15 mouse cellular contexts compared by ENCODE assay signal in the genomic region with DNA sequence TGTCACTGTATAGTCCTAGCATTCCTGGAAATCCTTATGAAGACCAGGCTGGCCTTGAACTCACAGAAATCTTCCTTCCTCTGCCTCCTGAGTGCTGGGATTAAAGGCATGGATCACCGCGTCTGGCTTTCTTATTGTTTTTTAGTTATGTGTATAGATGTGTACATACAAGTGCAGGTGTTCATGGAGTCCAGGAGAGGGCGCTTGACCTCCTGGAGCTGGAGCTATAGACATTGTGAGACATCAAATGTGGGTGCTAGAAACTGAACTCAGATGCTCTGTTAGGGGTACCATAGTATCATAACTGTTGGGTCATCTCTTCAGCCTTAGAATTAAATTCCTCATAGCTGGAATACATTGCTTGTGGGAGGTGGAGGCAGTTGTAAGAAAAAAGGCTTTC. TPM values are rescaled to one million over a fixed set of nuclear protein-coding genes. Genes with fewer than 3 reads are reported as not detected.
DNase-seq lines count a peak whose midpoint lies in the region; ATAC-seq and TF ChIP-seq lines count a peak whose summit lies in the region.
"Had no signal": no experiment of that assay in that cellular context is flagged by ENCODE, and none has a peak within 500 bp of the region (broad histone marks: within the 10 kb centered on the region; RNA-seq: fewer than 3 reads in every experiment).

No protein-coding gene starts in this region.

- peak; percentile 28 for TF ChIP-seq RAD21 in MEL (IDR thresholded peaks at IDR 0.05; ENCODE audit: low read depth, low read length)

- no peaks in the 10 kb centered on the region for H3K9me3 ChIP-seq in MEL (replicated peaks; ENCODE audit: insufficient read depth, low read length)
- no peaks in the 10 kb centered on the region for H3K9me3 ChIP-seq in hindbrain, embryonic 16.5 days (ENCODE audit: control insufficient read depth, low read length)
- H3K9me3 ChIP-seq: heart, embryonic 12.5 days; limb, embryonic 15.5 days had no signal

- no peaks in the 10 kb centered on the region for H3K79me2 ChIP-seq in heart, adult 2 months (replicated peaks; ENCODE audit: control insufficient read depth, insufficient read depth, low read length)
- H3K79me2 ChIP-seq in MEL (ENCODE audit: control insufficient read depth, insufficient read depth, low read length, poor library complexity), result no peaks in the 10 kb centered on the region; the same call in 1 of the 2 replicates
- H3K79me2 ChIP-seq in liver, adult 2 months (ENCODE audit: control insufficient read depth, insufficient read depth, low read length), result peaks cover 3% of the 10 kb centered on the region; the same call in 1 of the 2 replicates

- no peaks in the 10 kb centered on the region for H3K27me3 ChIP-seq in heart, adult 2 months (ENCODE audit: control insufficient read depth, insufficient read depth, low read length)
- H3K27me3 ChIP-seq in MEL (ENCODE audit: control insufficient read depth in 1 of 2, insufficient read depth in 2 of 2, low read length in 2 of 2), result peaks cover 2 to 3% of the 10 kb centered on the region in 2 experiments; a peak in 1 of 4 replicates
- no peaks in the 10 kb centered on the region for H3K27me3 ChIP-seq in liver, adult 2 months (ENCODE audit: control insufficient read depth, insufficient read depth, low read length)
- no peaks in the 10 kb centered on the region for H3K27me3 ChIP-seq in hindbrain, embryonic 16.5 days (replicated peaks; ENCODE audit: control insufficient read depth, insufficient read depth, low read length)
- H3K27me3 ChIP-seq: heart, embryonic 12.5 days; limb, embryonic 15.5 days had no signal

- H3K4me2 ChIP-seq in hindbrain, embryonic 16.5 days (ENCODE audit: low read length), result no peak overlapping the region
- H3K4me2 ChIP-seq: heart, embryonic 12.5 days; limb, embryonic 15.5 days had no signal

- no peak overlapping the region for H3K4me3 ChIP-seq in heart, adult 2 months
- H3K4me3 ChIP-seq in MEL (ENCODE audit: control insufficient read depth in 1 of 2, insufficient read depth in 1 of 2, low read depth in 2 of 2, low read length in 2 of 2), result no peak overlapping the region
- no peak overlapping the region for H3K4me3 ChIP-seq in liver, adult 2 months (ENCODE audit: insufficient read depth, low read depth, low read length)
- no peak overlapping the region for H3K4me3 ChIP-seq in hindbrain, embryonic 16.5 days (ENCODE audit: low read length)
- H3K4me3 ChIP-seq: heart, embryonic 12.5 days; limb, embryonic 15.5 days had no signal

- WGBS in heart, adult 2 months, result 58% methylated on average over 3 of the region's 3 CpGs
- WGBS in liver, adult 2 months, result 67% methylated on average over 3 of the region's 3 CpGs
- 67% methylated on average over 3 of the region's 3 CpGs for WGBS in hindbrain, embryonic 16.5 days

- DNase-seq in heart, adult 2 months, result no peak
- DNase-seq in heart, adult 18-20 months, result no peak
- peak; percentile 66 for DNase-seq in 416B (ENCODE audit: low read depth)
- DNase-seq in MEL (ENCODE audit: low read depth, low spot score), result peak; percentile 68
- no peak for DNase-seq in liver, adult 2 months (ENCODE audit: extremely low read depth, low read depth, low spot score)
- DNase-seq in right cerebral cortex, postnatal 14 days, result no peak
- no peak for DNase-seq in heart, adult 9 months (ENCODE audit: low spot score in 2 of 2)
- DNase-seq: embryo, embryonic 11 days; kidney, postnatal 10 days; layer of hippocampus, postnatal 36 days; thymus, postnatal 4 days had no signal

- ATAC-seq in hindbrain, embryonic 16.5 days, result no peak
- ATAC-seq: activated CD4-positive, CD25-positive, alpha-beta regulatory T cell, adult 4 months had no signal

- no peak for TF ChIP-seq EP300 in heart, adult 2 months (IDR thresholded peaks at IDR 0.05; ENCODE audit: insufficient read depth, low read depth, low read length)
- TF ChIP-seq EP300 in MEL (IDR thresholded peaks at IDR 0.05; ENCODE audit: low read depth in 1 of 2, low read length in 2 of 2), result no peak

- no peak overlapping the region for H3K27ac ChIP-seq in heart, adult 2 months
- no peak overlapping the region for H3K27ac ChIP-seq in MEL (ENCODE audit: control insufficient read depth, low read depth, low read length)
- no peak overlapping the region for H3K27ac ChIP-seq in liver, adult 2 months (replicated peaks; ENCODE audit: insufficient read depth, low read depth, low read length)
- H3K27ac ChIP-seq in hindbrain, embryonic 16.5 days (ENCODE audit: low read depth, low read length), result no peak overlapping the region
- H3K27ac ChIP-seq: limb, embryonic 15.5 days had no signal

- no peaks in the 10 kb centered on the region for H3K36me3 ChIP-seq in heart, adult 2 months (ENCODE audit: control insufficient read depth, insufficient read depth, low read length)
- H3K36me3 ChIP-seq in MEL (ENCODE audit: control insufficient read depth in 1 of 2, insufficient read depth in 2 of 2, low read length in 2 of 2), result peaks cover 0 to 23% of the 10 kb centered on the region in 2 experiments; a peak in 2 of 4 replicates
- H3K36me3 ChIP-seq in liver, adult 2 months (ENCODE audit: control insufficient read depth, insufficient read depth, low read length), result no peaks in the 10 kb centered on the region
- H3K36me3 ChIP-seq in hindbrain, embryonic 16.5 days (ENCODE audit: control insufficient read depth, insufficient read depth, low read length), result no peaks in the 10 kb centered on the region
- H3K36me3 ChIP-seq: heart, embryonic 12.5 days; limb, embryonic 15.5 days had no signal

- intact Hi-C loops in heart, adult 2 months (cut with DNase I), result no loop called here

- H3K9ac ChIP-seq in heart, adult 2 months (ENCODE audit: low read depth, low read length), result no peak overlapping the region
- no peak overlapping the region for H3K9ac ChIP-seq in MEL (ENCODE audit: control insufficient read depth, low read depth, low read length, poor library complexity, severe bottlenecking)
- no peak overlapping the region for H3K9ac ChIP-seq in liver, adult 2 months (ENCODE audit: low read depth, low read length)
- no peak overlapping the region for H3K9ac ChIP-seq in hindbrain, embryonic 16.5 days (ENCODE audit: low read depth, low read length)
- H3K9ac ChIP-seq: heart, embryonic 12.5 days; limb, embryonic 15.5 days had no signal

- TF ChIP-seq CTCF in heart, adult 2 months (IDR thresholded peaks at IDR 0.05), result peak; percentile 24
- peak; percentile 58 to 64 (median 61) for TF ChIP-seq CTCF in MEL (IDR thresholded peaks at IDR 0.05 in 2 of 3, conservative IDR thresholded peaks at IDR 0.05 in 1 of 3; ENCODE audit: control insufficient read depth in 1 of 3, insufficient read depth in 1 of 3, low read depth in 2 of 3, low read length in 3 of 3, poor library complexity in 1 of 3, severe bottlenecking in 1 of 3)
- TF ChIP-seq CTCF in liver, adult 2 months (IDR thresholded peaks at IDR 0.05; ENCODE audit: low read depth, low read length), result peak; percentile 20; the same call in 1 of the 2 replicates

- TF ChIP-seq POLR2A in heart, adult 2 months (IDR thresholded peaks at IDR 0.05; ENCODE audit: insufficient read depth, low read depth, low read length), result no peak
- TF ChIP-seq POLR2A in MEL (IDR thresholded peaks at IDR 0.05; ENCODE audit: control insufficient read depth in 1 of 2, insufficient read depth in 1 of 2, low read depth in 1 of 2, low read length in 2 of 2, poor library complexity in 1 of 2), result no peak
- no peak for TF ChIP-seq POLR2A in liver, adult 2 months (IDR thresholded peaks at IDR 0.05; ENCODE audit: extremely low read depth, insufficient read depth, low read length)

- H3K4me1 ChIP-seq in heart, adult 2 months (ENCODE audit: control insufficient read depth, insufficient read depth, low read length), result peaks cover 3% of the 10 kb centered on the region
- peaks cover 15 to 19% of the 10 kb centered on the region in 2 experiments for H3K4me1 ChIP-seq in MEL (ENCODE audit: control insufficient read depth in 1 of 2, insufficient read depth in 2 of 2, low read length in 2 of 2)
- H3K4me1 ChIP-seq in liver, adult 2 months (ENCODE audit: control insufficient read depth, insufficient read depth, low read length), result peaks cover 12% of the 10 kb centered on the region
- H3K4me1 ChIP-seq in hindbrain, embryonic 16.5 days (ENCODE audit: control insufficient read depth, insufficient read depth, low read depth, low read length), result peaks cover 24% of the 10 kb centered on the region

TF ChIP-seq in MEL, 35 proteins besides CTCF, POLR2A, EP300 and RAD21:
- TF ChIP-seq SMC3 (IDR thresholded peaks at IDR 0.05; ENCODE audit: low read depth, low read length), result peak; percentile 47
- TF ChIP-seq CHD1 (IDR thresholded peaks at IDR 0.05; ENCODE audit: low read depth, low read length), result no peak

RNA-seq across cellular contexts. Expression of gene Bpgm, which starts 2.0 kb away (rescaled TPM):
- 100 to 1,000 TPM in 1 of 2 experiments, 10 to 100 TPM in 1; 38.6 to 148 TPM for total RNA-seq in heart, adult 2 months (2021)
- polyA plus RNA-seq in heart, adult 2 months (2012; rRNA removed), result 19.9 and 72.4 TPM in 2 replicates
- 10 to 100 TPM; 43.9 to 47.8 TPM for total RNA-seq in heart, adult 18-20 months (2021)
- 10.6 and 11.1 TPM in 2 replicates for total RNA-seq in MEL (2012; rRNA removed)
- 10 to 100 TPM in 1 of 2 experiments, not detected in 1; 14.1 TPM for polyA plus RNA-seq in MEL (2012; ENCODE audit: insufficient read depth in 1 of 2, insufficient read length in 2 of 2, low read depth in 1 of 2, low replicate concordance in 2 of 2, missing spikeins in 1 of 2)
- total RNA-seq in liver, adult 2 months (2014; rRNA removed), result 7.8 and 9.1 TPM in 2 replicates
- polyA plus RNA-seq in liver, adult 2 months (2012; rRNA removed), result 7.0 and 7.1 TPM in 2 replicates
- 90.9 and 93.4 TPM in 2 replicates for polyA plus RNA-seq in hindbrain, embryonic 16.5 days (2015; fragmentation: Nextera tagmentation; extraction: Ambion mirVana)

Comparison
In these comparisons a context has a peak if more than half of its experiments do, and no peak if none do; other contexts are left out.
1. DNase-seq: peak in 416B (single experiment) and MEL (single experiment); none in heart, adult 2 months (0 of 2), heart, adult 18-20 months (0 of 2), liver, adult 2 months (single experiment), right cerebral cortex, postnatal 14 days (single experiment) and heart, adult 9 months (0 of 2).
2. Peak in every context shown above with its lines, with median percentiles within 50 percentile points of each other: CTCF ChIP-seq.